Mouse (Mus musculus): Measurements from ENCODE around the gene Tec. TPM values are rescaled to one million over a fixed set of nuclear protein-coding genes. Genes with fewer than 3 reads are reported as not detected.
A peak's percentile ranks its signal among the peaks of the same experiment; 100 is the strongest.

Tec gene
- total and polyA plus RNA-seq, 2 experiments from 2014 or later, result 2.3 to 3.9 TPM

- H3K27me3 ChIP-seq (ENCODE audit: insufficient read depth, low read length), result peaks cover 5% of the 10 kb centered on the region; the same call in 1 of the 2 replicates
- ATAC-seq (ENCODE audit: low FRiP score), result no peak
- H3K4me1 ChIP-seq (ENCODE audit: insufficient read depth, low read length), result no peaks in the 10 kb centered on the region
- 27% methylated on average over 16 of the region's 16 CpGs for WGBS
- TF ChIP-seq CTCF (IDR thresholded peaks at IDR 0.05), result no peak
- H3K36me3 ChIP-seq (ENCODE audit: insufficient read depth, low read length), result no peaks in the 10 kb centered on the region
- H3K9ac ChIP-seq (replicated peaks; ENCODE audit: low read length, poor library complexity, severe bottlenecking), result no peak overlapping the region
- peak overlapping the region; percentile 91 for H3K4me2 ChIP-seq (ENCODE audit: low read depth, low read length, poor library complexity, severe bottlenecking)
- DNase-seq (ENCODE audit: low spot score), result no peak
- 0 out of 2 replicates have a peak, but pooled peaks cover 2% of the 10 kb centered on the region for H3K9me3 ChIP-seq (ENCODE audit: low read length)
- no peak overlapping the region for H3K27ac ChIP-seq (ENCODE audit: low read depth, low read length)
- peak overlapping the region; percentile 47 for H3K4me3 ChIP-seq (ENCODE audit: low read depth, low read length)
Measured at GRCm38 (mm10) chr5:72867036-72867672, 1.1 kb downstream of the Tec start.

DNA sequence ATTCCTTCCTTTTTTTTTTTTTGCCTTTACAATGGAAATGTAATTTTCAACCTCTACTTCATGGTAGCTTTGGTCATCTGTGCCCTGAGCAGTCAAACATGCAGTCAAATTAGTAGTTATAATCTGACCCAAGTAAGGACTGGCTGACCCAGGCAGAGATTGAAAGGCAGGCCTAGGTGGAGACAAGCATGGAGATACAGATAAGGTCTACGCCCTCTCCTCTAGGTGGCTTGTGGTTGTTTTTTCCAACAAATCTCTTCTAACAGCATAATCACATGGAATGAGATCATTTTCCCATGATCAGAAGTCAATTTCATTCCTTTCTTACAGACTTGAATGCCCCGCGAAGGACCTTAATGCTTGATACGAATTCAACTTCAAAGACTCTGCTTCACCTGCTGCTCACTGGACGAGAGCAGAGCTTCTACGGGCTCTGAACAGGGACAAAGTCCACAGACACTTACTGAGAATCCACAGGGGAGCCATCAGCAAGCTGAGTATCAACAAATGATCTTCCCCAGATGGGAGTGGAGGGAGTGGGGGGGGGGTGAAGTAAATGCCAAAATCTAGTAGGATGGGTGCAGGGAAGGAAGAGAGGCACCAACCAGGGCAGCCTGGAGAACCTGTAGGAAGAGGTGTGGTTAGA is 1.9 kb downstream of the Tec start:
- Histone ChIP-seq H3K4me2 (ENCODE audit: low read depth, low read length, poor library complexity, severe bottlenecking) (peak overlapping the region; percentile 91; the same call in 1 of the 2 replicates), H3K4me3 (ENCODE audit: low read depth, low read length) (no peak overlapping the region), H3K9ac (replicated peaks; ENCODE audit: low read length, poor library complexity, severe bottlenecking) (no peak overlapping the region), H3K27ac (ENCODE audit: low read depth, low read length) (no peak overlapping the region), H3K36me3 (ENCODE audit: insufficient read depth, low read length) (no peaks in the 10 kb centered on the region), H3K9me3 (ENCODE audit: low read length) (0 out of 2 replicates have a peak, but pooled peaks cover 2% of the 10 kb centered on the region), H3K27me3 (ENCODE audit: insufficient read depth, low read length) (peaks cover 5% of the 10 kb centered on the region; the same call in 1 of the 2 replicates), H3K4me1 (ENCODE audit: insufficient read depth, low read length) (no peaks in the 10 kb centered on the region)
- WGBS, result 48% methylated on average over 6 of the region's 6 CpGs
- no peak for DNase-seq (ENCODE audit: low spot score)
- TF ChIP-seq CTCF (IDR thresholded peaks at IDR 0.05), result no peak
- no peak for ATAC-seq (ENCODE audit: low FRiP score)

DNA sequence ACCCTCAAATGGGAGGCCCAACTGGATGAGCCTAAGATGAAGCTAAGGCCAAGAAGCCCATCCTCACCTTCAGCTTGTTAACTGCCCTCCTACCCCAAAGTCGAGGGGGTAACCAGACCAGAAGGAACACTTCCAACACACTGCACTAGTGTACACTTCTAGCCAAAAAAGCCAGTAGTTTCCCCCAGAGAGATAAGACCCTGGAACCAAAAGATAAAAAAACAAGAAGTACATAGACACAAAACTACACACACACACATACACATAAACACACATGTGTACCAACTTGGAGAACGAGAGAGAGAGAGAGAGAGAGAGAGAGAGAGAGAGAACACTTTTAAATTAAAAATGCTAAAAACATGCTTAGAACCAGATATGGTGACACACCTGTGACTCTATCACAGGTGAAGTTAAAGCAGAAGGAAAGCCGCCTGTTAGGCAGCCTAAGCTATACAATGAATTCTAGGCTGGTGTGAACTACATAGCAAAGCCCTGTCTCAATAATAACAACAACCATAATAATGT is 3.6 kb downstream of the Tec start:
- no peak for TF ChIP-seq CTCF (IDR thresholded peaks at IDR 0.05)
- peaks cover 5% of the 10 kb centered on the region; the same call in 1 of the 2 replicates for H3K27me3 ChIP-seq (ENCODE audit: insufficient read depth, low read length)

DNA sequence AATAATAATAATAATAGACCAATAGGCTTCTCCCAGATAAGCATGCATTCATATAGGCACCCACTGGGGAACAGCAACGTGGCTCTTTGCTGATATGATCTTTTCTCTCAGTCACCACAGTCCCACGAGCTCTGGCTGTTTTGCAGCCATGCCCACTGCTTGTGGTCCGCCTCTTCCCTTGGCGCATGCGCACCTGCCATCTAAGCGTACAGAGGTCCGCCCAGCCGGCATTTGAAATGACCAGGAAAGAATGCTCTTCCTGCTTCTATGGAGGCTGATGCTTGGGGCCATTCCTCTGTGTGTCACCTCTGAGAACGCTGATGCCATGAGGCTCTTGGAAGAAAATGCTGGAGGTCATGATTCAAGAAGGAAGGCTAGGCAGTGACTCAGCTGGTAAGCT is 5.1 kb downstream of the Tec start:
- H3K4me2 ChIP-seq (ENCODE audit: low read depth, low read length, poor library complexity, severe bottlenecking), result no peak overlapping the region
- no peaks in the 10 kb centered on the region for H3K36me3 ChIP-seq (ENCODE audit: insufficient read depth, low read length)
- DNase-seq (ENCODE audit: low spot score) (no peak), ATAC-seq (ENCODE audit: low FRiP score) (no peak)
- no peak for TF ChIP-seq CTCF (IDR thresholded peaks at IDR 0.05)
- no peaks in the 10 kb centered on the region for H3K4me1 ChIP-seq (ENCODE audit: insufficient read depth, low read length)
- H3K9me3 ChIP-seq (ENCODE audit: low read length), result peaks cover 3% of the 10 kb centered on the region; the same call in 1 of the 2 replicates
- H3K27ac ChIP-seq (ENCODE audit: low read depth, low read length), result no peak overlapping the region
- peaks cover 5% of the 10 kb centered on the region; the same call in 1 of the 2 replicates for H3K27me3 ChIP-seq (ENCODE audit: insufficient read depth, low read length)
- no peak overlapping the region for H3K9ac ChIP-seq (replicated peaks; ENCODE audit: low read length, poor library complexity, severe bottlenecking)
- H3K4me3 ChIP-seq (ENCODE audit: low read depth, low read length), result no peak overlapping the region
- 94% methylated on average over 9 of the region's 9 CpGs for WGBS

More for the DNA sequence above, 3.6 kb downstream of the Tec start:
- ATAC-seq (ENCODE audit: low FRiP score) (no peak), DNase-seq (ENCODE audit: low spot score) (no peak)
- peaks cover 2% of the 10 kb centered on the region; the same call in 1 of the 2 replicates for H3K9me3 ChIP-seq (ENCODE audit: low read length)
- H3K27ac ChIP-seq (ENCODE audit: low read depth, low read length), result no peak overlapping the region
- no peak overlapping the region for H3K9ac ChIP-seq (replicated peaks; ENCODE audit: low read length, poor library complexity, severe bottlenecking)
- H3K4me2 ChIP-seq (ENCODE audit: low read depth, low read length, poor library complexity, severe bottlenecking), result no peak overlapping the region
- no peak overlapping the region for H3K4me3 ChIP-seq (ENCODE audit: low read depth, low read length)
- no peaks in the 10 kb centered on the region for H3K36me3 ChIP-seq (ENCODE audit: insufficient read depth, low read length)
- WGBS, result 87% methylated on average over 3 of the region's 3 CpGs
- no peaks in the 10 kb centered on the region for H3K4me1 ChIP-seq (ENCODE audit: insufficient read depth, low read length)

DNA sequence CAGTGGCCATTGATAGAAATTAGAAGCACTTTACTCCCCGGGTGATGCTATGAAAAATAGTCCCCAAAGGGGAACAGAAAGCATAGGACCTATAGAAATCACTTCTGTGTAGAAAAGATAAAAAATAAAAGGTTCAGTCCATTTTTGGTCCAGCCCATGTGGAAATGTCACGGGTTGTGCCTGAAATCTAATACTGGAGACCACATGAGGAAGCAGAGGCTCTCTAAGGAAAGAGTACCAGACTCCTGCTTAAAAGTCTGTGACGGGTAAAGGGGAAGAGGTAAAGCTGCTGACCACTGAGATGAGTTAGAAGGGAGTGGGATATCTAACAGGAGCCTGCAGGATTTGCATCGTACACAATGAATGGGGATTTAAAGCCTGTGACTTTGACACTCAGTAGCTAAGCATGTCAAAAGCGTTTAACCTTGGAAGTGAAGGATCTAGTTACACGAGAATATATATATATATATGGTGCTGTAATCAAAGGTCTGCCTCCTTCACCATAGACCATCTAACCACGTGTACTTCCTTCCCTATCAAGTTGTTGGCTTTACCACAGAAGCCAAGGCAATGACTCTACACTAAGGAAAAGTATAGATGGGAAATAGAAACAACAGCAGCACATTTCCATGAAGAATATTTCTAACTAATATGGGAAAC is 6.4 kb downstream of the Tec start:
- Histone ChIP-seq H3K27me3 (ENCODE audit: insufficient read depth, low read length) (no peaks in the 10 kb centered on the region), H3K36me3 (ENCODE audit: insufficient read depth, low read length) (no peaks in the 10 kb centered on the region), H3K4me2 (ENCODE audit: low read depth, low read length, poor library complexity, severe bottlenecking) (no peak overlapping the region), H3K4me1 (ENCODE audit: insufficient read depth, low read length) (no peaks in the 10 kb centered on the region), H3K9ac (replicated peaks; ENCODE audit: low read length, poor library complexity, severe bottlenecking) (no peak overlapping the region), H3K4me3 (ENCODE audit: low read depth, low read length) (no peak overlapping the region), H3K27ac (ENCODE audit: low read depth, low read length) (no peak overlapping the region), H3K9me3 (ENCODE audit: low read length) (peaks cover 3% of the 10 kb centered on the region; the same call in 1 of the 2 replicates)
- 70% methylated on average over 7 of the region's 7 CpGs for whole genome bisulfite sequencing
- no peak for TF ChIP-seq CTCF (IDR thresholded peaks at IDR 0.05)
- ATAC-seq (ENCODE audit: low FRiP score), result no peak
- no peak for DNase-seq (ENCODE audit: low spot score)

All from midbrain, postnatal 0 days (tissue).